Mouse (Mus musculus): ENCODE measurements around the gene C3.

Gene C3

DNA sequence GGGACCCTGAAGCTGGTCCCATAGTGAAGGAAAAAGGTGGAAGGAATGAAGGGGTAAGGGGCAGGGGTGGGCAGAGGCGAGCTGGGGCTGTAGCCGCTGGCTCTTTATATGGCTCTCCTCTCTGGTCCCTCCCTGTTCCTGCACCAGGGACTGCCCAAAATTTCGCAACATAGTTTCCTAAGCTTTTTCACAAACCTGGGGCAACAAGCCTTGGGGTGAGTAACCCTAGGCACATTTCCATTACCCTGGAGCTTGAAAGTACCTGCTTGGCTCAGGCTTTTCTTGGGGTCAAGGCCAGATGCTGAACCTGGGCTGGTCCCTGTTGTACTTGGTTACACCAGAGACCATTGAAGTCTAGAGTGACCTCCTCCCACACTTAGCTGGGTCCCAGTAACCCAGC lies at the start of gene C3:
TSS of gene C3 (minus strand) at position 123 of the 400 bp plus-strand sequence.
- DNase-seq, result no peak

DNA sequence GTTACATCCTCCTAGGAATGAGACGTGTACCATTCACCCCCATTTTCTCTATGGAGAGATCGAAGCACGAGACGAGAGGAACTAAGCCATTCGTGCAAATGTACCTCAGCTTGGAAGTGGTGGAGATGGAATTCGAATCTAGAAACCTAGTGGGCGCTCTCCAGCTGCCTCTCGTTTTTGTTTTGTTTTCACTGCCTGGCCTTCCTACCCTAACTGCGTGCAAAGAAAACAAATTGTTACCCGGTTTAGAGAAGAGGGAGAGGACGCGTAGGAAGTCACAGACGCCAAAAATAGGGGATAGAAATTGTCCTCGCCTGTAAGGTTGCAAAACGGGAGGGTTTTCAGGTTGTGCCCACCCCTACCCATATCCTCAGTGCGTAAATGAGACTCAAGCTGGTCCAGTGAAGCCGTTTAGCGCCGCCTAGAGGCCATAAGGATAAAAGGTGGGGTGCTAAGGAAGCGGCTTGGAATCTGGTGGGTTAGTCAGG lies 48.7 kb upstream of the C3 start:
- DNase-seq, result peak; percentile 73

DNA sequence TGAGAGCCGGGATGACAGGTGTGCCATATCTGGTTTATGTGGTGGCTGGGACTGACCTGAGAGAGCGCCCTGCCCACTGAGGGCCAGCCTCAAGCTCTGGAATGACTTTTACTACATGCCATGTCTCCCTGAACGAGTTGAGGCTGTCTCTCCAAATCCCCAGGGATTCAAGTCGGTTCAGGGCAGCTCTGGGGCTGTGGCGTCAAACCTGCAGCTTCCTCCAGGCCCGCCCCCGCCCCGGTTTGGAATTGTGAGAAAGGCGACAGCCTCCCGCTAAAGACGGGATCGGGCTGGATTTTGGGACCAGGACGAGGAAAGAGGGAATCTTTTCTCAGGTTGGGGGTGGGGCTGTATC lies 48.0 kb upstream of the C3 start:
- no peak for DNase-seq

DNA sequence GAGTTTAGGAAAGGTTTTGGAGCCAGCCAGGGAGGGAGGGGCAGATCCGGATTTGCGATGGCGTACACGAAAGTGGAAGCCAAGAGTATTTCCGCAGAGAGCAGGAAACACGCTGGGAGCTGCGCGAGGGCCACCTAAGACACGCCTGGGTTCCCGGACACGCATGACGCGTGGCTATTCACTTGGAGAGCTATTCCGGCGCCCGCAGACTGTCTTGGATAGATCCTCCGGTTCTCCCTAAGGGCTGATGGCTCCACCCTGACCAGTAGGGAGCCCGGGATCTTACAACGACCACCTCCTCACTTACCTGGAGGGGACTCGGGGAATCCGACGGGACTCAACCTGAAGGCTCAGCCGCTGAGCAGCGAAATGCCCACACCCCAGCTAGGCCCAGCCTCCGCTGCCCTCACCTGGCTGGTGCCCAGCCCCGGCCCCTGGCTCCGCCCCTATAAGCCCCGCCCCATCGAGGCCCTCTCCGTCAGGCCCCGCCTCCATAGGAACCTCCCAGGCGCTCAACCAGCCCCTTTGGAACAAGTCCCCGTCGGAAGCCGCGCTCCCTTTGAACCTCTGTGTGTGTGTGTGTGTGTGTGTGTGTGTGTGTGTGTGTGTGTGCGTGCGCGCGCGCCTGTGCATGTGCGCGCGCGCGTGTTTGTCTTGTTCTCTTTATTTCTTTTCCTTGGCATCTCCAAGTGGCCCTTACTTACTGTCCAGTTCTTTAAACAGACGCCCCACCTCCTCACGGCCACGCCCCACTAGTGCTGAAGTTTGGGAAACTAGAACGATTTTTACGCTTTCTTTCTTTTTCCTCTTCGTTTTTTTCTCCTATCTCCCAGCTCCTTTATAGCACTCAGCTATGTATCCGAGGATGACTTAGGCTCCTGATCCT lies 47.4 kb upstream of the C3 start:
- peak; percentile 54 for DNase-seq

DNA sequence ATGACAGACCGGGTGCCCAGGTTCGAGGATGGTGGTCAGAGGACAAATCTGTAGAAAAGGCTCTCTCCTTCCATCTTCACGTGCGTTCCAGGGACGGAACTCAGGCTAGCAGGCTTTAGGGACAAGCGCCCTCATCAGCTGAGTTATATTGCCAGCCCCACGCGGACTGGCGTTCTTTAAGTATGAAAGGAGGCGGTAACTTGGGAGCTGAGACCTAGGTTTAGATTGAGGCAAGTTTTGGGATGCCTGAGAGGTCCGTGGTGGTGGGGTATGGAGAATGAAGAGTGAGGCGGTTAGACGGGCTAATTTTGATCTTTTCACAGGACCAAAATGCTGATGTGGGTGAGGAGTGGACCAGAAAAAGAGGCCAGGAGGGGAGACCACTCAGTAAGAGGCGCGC lies 46.8 kb upstream of the C3 start:
- no peak for DNase-seq

DNA sequence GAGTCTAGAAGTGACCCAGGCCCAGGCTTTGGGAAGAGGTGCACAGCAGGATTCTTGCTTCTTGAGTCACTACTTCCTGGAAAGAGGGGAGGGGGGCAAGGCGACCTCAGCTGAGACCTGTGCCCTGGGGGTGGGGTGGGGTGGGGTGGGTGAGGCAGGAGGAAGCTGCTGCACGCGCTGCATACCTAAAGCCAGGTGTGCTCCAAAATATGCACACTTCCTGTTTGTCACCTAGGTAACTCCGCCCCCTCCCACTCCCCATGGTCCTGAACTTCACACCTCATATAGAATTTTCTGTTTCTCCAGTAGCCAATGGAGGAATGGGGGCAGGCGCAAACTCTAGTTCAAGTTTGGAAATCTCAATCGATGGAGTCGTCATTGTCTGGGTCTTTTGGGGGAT lies 45.9 kb upstream of the C3 start:
- no peak for DNase-seq

DNA sequence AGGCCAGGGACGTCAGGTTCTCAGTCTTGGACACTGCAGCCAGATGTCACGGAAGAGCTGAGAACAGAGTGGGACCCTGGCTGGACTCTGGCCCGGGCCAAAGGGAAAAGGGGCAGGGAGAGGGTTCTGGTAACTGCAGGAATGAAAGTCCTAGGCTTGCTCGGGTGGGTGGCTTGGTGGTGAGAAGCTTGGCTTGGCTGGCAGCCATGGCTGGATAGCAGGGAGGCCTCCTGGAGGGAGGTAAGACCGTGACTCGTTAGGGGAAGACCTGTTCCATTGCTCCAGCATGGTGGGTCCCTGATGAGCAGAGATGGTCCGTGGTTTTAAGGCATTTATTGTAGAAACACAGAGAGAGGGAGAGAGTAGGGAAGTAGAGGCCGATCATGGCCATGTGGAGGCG lies 43.4 kb upstream of the C3 start:
- no peak for DNase-seq

DNA sequence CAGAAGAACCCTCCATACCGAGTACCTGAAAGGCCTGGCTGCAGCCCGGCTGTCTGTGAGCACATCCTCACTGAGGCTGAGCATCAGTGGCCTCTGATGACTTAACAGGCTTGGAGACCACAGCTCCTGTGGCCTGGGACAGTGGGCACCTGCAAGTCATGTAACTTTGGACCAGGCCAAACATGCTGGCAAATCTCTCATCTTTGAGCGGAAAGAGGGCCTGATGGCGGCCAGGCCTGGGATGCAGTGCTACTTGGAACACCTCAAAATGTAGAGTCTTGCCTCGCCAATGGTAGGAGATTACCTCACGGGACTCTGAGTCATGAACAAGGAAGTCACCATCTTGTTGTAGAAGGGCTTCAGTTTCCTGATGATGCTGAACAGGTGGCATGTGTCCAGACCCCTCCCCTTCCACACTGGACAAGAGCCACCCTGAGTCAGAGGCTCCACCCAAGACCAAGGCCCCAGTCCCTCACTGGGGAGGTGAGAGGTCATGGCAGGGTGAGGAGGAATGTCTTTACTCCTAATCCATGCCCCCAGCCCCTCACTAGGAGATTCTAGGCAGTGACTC lies 39.7 kb upstream of the C3 start:
- DNase-seq, result no peak

DNA sequence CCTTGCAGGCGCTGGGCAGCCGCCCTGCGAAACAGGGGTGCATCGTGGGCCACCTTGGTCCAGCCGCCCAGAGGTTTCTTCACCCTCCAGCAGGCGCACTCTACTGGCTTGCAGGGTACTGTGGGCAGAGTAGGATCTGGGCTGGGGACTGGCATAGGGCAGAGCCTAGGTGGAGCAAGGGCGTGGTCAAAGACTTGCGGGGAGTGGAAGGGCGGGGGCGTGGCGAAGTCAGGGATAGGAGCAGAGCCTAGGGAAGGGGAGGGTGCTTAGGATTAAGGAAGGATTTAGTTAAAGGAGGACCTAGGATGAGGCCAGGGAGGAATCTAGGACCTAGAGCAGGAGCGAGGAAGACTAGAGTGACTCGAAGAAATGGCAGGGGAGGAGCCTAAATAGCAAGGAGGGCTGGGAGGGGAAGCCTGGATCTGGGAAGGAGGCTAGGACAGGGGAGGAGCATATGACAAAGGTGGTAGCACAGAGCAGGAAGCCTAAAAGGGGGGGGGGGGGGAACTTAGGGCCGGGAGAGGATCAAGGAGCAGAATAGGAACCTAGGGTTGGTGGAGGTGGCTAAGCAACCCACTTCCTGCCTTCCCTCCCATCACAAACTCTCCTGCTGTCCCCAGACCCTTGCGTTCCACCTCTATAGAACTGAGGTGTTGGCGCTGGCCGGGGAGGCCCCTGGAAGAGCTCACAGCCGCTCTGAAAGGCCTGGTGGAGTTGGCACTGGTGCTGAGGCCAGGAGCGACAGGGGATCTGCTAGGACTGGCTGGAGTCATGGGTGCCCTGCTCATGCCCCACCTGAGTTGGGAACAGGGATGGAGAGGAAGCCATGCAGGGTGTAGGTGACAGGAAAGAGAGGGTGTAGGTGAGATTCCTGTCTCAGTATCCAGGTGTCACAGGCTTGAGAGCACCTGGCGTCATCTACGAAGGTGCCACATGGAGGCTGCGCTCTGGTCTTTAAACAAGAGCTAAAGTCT lies 37.3 kb upstream of the C3 start:
- peak; percentile 33 for DNase-seq

DNA sequence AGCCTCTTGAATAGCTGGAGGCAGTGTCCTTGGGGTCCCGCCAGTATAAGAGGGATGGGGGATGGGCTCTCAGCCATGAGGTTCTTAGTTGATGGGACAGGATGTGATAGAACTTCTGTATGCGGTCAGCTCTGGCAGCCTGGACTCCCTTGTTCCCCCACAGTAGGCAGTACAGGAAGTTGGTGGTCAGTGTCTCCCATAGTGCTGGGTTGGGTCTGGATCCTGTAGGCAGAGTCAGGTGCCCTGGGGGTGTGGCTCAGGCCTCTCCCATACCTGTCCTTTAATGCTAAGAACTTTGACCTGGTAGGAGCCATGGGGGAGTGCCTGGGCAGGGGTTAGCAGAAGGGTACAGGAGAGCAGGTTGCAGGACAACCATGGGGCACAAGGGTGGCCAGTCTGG lies 36.2 kb upstream of the C3 start:
- DNase-seq, result no peak

DNA sequence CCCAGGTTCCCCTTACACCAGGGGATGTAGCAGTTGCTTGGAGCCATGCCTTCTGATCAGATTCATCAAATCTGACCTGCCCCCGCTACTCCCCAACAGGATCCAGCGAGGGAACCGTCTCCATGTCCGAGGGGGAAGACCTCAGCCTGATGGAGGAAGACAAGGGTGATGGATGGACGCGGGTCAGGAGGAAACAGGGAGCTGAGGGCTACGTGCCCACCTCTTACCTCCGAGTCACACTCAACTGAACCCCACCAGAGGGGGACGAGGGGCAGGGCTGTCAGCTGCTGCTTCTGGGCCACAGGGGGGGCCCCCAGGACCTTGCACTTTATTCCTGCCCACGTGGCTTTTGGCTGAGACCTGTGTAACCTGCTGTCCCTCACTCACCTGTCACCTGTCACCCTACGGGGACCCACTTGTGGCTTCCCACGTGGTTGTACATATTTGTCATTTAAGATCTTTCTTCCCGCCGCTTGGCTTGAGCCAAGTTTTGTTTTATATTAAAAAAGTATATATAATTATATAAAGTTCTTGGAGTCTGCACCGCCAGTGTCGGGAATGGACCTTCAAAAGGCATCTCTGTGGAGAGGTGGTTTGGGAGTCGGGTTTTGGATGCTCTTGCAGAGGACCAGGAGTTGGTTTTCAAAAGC lies 35.1 kb upstream of the C3 start:
- no peak for DNase-seq

DNA sequence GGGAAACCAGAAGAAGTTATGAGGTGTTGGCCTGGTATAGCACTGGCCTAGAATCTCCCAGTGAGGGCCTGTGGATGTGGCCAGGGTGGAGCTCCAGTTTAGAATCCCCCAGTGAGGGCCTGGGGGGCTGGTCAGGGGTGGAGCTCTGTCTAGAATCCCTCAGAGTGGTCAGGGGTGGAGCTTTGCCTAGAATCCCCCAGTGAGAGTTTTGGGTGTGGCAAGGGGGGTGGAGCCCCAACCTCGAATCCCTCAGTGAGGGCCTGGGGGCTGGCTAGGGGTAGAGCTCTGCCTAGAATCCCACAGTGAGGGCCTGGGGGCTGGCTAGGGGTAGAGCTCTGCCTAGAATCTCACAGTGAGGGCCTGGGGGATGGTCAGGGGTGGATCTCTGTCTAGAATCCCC lies 33.9 kb upstream of the C3 start:
- no peak for DNase-seq

DNA sequence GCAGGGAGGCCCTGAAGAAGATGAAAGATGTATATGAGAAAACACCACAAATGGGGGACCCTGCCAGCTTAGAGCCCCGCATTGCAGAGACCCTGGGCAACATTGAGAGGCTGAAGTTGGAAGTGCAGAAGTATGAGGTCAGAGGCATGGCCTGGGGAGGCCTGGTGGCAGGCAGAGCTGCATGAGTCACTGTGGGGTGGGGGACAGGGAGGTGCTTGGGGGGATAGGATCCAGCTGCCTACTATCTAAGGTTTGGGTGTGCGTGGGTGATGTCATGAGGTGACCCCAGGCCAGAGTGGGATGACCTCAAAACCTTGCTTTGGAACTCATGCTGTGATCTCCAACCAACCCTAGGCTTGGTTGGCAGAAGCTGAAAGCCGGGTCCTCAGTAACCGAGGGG lies 33.4 kb upstream of the C3 start:
- no peak for DNase-seq

DNA sequence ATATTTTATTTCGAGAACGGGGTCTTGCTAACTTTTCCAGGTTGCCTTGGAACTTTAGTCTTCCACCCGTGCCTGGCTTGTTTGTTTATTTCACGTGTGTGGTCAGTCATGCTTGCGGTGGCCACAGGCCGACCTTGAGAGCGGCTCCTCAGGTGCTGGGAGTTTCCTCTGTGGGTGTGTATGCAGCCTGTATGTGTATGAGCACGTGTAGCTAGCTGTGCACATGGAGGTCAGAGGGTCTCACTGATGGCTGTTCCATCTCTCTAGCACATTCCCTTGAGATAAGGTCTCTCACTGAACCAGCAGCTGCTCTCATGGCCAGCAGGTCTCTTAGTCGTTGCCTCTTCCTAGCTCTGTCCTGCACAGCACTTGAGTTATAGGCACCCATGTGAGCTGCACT lies 32.4 kb upstream of the C3 start:
- no peak for DNase-seq

DNA sequence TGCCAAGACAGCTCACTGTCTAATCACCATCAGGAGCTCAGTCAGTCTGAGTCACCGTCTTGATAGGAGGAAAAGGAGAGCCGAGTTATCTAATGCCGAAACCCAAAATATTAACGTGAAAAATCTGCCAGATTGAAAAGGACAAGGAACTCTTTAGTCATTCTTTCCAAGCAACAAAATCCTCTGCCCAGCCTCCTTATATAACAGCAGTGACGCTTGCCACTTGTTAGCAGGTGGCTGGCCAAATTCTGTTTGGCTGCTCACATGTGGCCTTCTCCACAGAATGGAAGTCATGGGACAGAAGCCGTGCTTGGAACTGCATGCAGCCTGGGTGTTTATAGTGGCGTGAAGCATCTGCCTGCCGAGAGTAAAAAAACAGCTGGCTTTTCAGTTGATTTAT lies 31.8 kb upstream of the C3 start:
- no peak for DNase-seq

DNA sequence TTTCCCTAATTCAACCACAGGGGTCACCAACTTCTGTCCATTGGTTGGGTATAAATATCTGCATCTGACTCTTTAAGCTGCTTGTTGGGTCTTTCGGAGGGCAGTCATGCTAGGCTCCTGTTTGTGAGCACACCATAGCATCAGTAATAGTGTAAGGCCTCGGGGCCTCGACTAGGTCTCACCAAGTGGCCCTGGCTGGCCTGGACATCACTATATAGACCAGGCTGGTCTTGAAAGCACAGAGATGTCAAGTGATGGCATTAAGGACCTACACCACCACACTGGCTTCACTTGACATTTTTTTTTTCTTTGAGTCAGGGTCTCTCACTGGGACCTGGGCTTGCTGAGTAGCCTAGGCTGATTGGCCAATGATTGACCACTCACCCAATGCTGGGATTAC lies 30.3 kb upstream of the C3 start:
- no peak for DNase-seq

DNA sequence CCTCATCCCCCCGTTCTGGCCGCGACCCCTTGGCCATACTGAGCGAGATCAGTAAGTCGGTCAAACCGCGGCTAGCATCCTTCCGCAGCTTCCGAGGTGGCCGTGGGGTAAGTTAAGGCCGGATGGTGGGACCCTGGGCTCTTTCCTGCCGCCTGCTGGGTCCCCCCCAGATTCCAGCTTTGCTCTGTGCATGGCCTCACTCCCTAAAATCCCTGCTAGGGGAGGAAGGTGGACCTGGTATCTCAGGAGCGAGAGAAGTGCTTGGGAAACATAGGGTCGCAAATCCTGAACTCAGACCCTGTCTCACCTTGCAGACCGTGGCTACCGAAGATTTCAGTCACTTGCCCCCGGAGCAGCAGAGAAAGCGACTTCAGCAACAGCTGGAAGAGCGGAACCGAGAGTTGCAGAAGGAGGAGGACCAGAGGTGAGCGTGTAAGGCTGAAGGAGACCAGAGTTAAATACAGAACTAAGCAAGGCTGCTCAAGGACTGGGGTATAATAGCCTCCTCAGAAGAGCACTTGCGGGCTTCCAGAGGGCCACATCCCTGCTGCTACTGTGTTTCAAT lies 29.1 kb upstream of the C3 start:
- no peak for DNase-seq

DNA sequence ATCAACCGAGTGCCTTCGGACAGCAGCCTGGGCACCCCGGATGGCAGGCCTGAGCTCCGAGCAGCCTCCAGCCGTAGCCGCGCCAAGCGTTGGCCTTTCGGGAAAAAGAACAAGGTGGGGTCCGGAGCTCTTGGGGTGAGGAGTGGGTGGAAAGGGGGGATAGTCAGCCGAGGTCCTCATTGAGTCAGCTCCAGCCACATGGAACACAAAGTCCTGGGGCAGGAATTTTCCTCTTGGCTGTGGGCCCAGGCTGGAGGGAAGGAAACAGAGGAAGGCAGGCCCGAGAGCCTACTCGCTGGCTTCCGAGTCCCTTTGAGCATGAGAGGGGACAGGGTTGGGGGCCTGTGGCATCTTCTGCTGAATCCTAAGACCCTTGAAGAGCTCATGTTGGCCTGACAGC lies 27.4 kb upstream of the C3 start:
- no peak for DNase-seq

DNA sequence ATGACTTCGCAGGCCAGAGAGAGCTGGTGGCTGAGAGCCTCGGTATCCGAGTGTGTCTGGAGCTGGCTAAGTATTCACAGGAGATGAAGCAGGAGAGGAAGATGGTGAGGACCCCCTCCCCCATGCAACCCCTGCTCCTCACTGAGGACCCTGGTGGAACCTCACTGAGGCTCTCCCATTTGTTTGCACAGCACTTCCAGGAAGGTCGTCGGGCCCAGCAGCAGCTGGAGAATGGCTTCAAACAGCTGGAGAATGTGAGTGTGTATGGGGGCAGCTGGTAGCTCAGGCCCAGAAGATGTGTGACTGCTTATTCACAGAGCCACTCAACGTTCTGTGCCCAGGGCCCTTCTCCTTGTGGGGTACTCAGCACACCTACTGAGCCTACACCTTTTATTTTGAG lies 25.4 kb upstream of the C3 start:
- no peak for DNase-seq

DNA sequence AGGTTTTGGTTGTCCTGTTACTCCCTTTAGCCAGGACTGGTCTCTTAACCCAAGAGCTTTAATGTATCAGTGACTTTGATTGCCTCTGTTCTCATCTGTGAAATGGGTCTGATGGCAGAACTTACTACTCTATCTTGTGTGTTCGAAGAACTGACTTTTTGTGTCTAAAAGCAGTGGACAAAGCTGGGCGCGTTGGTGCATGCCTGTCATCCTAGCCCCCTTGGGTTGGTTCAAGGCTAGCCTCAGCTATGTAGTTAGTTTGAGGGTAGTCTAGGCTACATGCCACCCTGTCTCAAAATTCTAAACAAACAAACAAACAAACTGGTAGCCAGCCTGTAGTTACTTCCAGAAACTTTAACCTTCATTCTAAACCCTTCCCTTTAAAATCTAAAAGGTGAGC lies 23.5 kb upstream of the C3 start:
- DNase-seq, result no peak

DNA sequence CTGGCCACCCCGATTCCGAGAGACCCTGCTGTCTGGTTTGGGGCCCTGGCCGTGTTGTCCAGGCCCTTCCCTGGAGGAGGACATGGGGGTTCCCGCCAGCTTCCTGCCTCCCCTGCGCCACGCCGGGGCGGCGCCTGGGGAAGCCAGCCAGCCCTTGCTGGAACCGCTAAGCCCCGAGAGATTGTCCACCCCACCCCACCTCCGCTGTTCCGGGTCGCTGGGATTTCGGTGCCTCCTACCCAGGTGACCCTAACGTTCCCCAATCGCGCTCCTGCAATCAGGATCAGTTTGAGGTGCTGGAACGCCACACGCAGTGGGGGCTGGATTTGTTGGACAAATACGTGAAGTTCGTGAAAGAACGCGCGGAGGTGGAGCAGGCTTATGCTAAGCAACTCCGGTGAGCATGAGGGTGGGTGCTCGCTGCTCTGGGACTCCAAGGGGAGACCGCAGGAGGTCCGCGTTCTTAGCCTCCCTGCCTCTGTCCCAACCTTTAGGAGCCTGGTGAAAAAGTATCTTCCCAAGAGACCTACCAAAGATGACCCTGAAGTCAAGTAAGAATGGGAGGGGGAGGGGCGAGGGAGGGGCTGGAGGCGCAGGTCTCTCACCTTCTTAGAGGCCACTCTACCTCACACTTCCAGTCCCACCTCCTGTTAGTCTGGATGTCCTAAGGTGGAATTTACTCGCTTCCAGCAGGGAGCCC lies 22.7 kb upstream of the C3 start:
- DNase-seq, result peak; percentile 40
